Mouse (Mus musculus) left cerebral cortex, adult 9 months (tissue): ENCODE results near the gene Slc34a2.

Experiments used
- DNase-seq, 2 experiments: peaks; one replicate each; pipeline ENCODE4 v3.0.0; 2022; ENCODE audit warnings: low spot score in 2 of 2

Gene Slc34a2

DNA sequence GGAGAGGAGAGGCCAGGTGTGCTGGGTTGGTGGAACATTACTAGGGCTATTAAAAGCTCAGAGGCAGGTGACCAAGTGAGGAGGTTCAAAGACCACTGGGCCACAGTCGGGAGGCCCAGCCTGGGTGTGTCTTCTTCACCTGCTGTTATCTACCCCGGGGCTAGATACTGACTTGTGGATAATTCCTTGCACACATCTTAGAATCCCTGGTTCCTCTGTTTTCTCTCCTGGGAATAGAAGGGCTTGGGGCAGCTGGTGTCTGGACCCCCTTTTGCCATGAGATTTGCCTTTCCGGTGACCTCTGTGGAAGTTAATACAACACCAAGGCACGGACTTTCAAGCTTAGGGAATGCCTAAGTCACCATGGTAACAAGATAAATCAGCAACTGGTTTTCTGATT lies 72.3 kb downstream of the Slc34a2 start:
- DNase-seq = no peak

DNA sequence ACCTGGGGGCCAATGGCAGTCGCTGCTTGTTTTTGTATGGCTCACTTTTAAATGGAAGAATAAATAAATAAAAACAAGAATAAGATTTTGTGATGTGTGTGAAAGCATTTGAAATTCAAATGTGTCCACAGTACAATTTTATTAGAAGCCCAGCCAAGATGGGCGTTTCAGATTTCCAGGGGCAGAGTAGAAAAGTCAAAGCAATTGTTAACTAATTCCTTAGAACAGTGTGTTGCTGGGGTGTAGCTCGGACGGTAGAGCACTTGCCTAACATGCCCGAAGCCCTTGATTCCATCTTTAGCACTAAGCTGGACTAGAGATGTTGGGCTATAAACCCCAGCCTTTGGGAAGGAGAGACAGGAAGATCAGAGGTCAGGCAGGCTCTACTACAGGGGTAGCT lies 73.2 kb downstream of the Slc34a2 start:
- no peak for DNase-seq

DNA sequence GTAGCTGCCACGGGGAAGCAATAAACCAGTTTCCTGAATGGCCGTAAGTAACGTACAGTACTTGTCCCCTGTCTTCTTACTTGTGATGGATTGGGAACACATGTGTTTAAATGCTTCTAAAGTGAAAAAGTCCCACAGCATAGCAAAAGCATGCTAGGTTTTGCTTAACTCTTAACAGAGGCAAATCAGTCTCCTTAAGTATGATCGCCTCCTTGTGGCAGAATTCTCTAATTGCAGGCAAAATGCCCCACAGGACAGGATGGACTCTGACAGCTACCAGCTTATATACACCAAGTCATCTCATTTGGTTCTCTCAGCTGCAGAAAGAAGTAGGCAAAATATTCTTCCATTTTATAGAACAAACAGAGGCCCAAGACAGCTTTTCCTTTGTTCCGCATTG lies 75.1 kb downstream of the Slc34a2 start:
- DNase-seq = no peak

DNA sequence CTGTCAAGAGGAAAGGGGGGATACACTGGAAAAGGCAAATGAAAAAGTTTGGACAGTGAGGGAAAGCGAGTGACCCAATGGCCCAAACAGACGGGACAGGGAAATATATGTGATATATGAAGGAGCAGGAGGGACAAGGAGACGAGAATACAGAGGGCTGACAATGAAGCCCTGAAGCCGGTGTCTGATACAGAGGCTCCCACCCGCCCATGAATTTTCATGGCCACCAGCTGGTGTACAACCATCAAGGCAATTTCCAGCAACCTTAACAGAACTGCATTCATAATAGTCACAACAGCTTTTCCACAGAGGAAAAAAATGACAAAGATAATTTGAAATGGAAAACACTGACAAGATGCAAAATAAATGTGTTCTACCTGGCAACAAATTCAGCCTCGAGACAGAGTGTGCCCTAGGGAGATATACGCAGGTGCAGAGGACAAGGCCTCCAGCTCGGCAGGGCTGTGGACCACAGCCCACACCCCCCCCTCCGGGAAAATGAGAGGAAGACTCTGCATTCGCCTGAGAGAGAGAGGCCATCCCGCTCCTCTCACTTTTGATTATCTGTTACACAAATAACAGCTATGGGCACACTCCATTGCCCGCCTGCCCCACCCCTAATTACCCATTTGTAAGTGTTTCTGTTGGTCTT lies 76.9 kb downstream of the Slc34a2 start:
- DNase-seq = no peak

DNA sequence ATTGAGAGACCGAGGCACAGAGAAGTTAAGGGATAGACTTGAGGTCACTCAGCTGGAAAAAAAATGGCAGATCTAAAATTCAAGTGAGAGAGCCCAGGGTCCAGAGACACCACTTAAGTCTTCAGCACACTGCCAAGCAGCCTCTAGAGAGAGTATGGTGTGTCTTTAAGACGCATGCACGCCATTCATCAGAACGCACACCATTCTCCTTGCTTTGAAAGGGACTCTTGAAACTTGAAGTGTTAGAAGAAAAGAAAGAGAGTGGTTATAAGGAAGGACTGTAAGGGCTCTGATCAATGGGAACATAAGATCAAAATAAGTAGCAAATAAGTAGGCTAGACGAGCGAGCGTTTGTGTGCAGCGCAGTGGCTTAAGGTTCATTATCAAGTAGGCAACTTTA lies 80.3 kb downstream of the Slc34a2 start:
- DNase-seq = no peak

DNA sequence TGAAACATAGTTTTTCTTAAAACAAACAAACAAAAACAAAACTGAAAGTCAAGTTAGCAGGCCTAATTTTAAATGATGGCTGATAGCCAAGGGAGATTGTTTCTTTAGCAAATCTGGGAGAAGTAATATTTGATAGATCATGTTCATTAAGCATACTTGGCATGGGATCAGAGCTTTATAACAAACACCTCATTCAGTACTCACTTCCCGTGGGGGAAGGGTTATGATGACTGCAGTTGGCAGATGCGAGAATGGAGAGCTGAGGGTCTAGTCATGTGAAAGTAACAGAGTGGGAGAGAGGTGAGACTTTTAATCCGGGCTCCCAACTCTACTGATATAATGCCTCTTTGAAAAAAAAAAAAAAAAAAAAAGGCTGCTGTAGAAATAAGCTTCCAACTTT lies 81.8 kb downstream of the Slc34a2 start:
- no peak for DNase-seq
